Mouse (Mus musculus) cerebellum, adult 9-10 months (tissue): ENCODE results near the gene Rbms3.

Source experiments
- DNase-seq: peaks from one replicate; pipeline ENCODE4 v3.0.0; 2022

The Rbms3 gene

GRCm38 (mm10) chr9:117169196-117169595 is 460.5 kb downstream of the Rbms3 start:
- DNase-seq, result no peak

GRCm38 (mm10) chr9:117163143-117163542 is 466.6 kb downstream of the Rbms3 start:
- DNase-seq, result no peak

- DNase-seq, result no peak
These were observed 468.6 kb downstream of the Rbms3 start for GRCm38 (mm10) chr9:117161150-117161549.

GRCm38 (mm10) chr9:117156330-117156905 is 473.3 kb downstream of the Rbms3 start:
- no peak for DNase-seq

GRCm38 (mm10) chr9:117154590-117154989 is 475.1 kb downstream of the Rbms3 start:
- DNase-seq, result no peak

GRCm38 (mm10) chr9:117153686-117154274 is 475.9 kb downstream of the Rbms3 start:
- DNase-seq, result no peak

GRCm38 (mm10) chr9:117151951-117152350 is 477.8 kb downstream of the Rbms3 start:
- DNase-seq, result no peak

GRCm38 (mm10) chr9:117144057-117144723 is 485.5 kb downstream of the Rbms3 start:
- peak; percentile 11 for DNase-seq

- no peak for DNase-seq
These were observed 489.7 kb downstream of the Rbms3 start for GRCm38 (mm10) chr9:117139971-117140370.

GRCm38 (mm10) chr9:117136410-117136809 is 493.3 kb downstream of the Rbms3 start:
- DNase-seq, result no peak

GRCm38 (mm10) chr9:117134043-117134442 is 495.7 kb downstream of the Rbms3 start:
- DNase-seq, result no peak

GRCm38 (mm10) chr9:117126816-117127215 is 502.9 kb downstream of the Rbms3 start:
- DNase-seq, result no peak

- no peak for DNase-seq
These were observed 503.9 kb downstream of the Rbms3 start for GRCm38 (mm10) chr9:117125844-117126243.

GRCm38 (mm10) chr9:117121572-117121971 is 508.1 kb downstream of the Rbms3 start:
- DNase-seq, result no peak

- DNase-seq, result no peak
These were observed 512.5 kb downstream of the Rbms3 start for GRCm38 (mm10) chr9:117117181-117117729.

- DNase-seq, result no peak
These were observed 514.1 kb downstream of the Rbms3 start for GRCm38 (mm10) chr9:117115609-117116008.

GRCm38 (mm10) chr9:117113592-117113991 is 516.1 kb downstream of the Rbms3 start:
- DNase-seq, result no peak

GRCm38 (mm10) chr9:117107926-117108325 is 521.8 kb downstream of the Rbms3 start:
- no peak for DNase-seq

- DNase-seq, result no peak
These were observed 527.3 kb downstream of the Rbms3 start for GRCm38 (mm10) chr9:117102198-117102930.

- no peak for DNase-seq
These were observed 529.5 kb downstream of the Rbms3 start for GRCm38 (mm10) chr9:117100181-117100580.

GRCm38 (mm10) chr9:117093551-117093950 is 536.2 kb downstream of the Rbms3 start:
- DNase-seq, result no peak

GRCm38 (mm10) chr9:117092177-117092555 is 537.5 kb downstream of the Rbms3 start:
- no peak for DNase-seq
